Mouse (Mus musculus) intestine, postnatal 0 days (tissue): ENCODE results near the gene B230217C12Rik. TPM values are rescaled to one million over a fixed set of nuclear protein-coding genes. Genes with fewer than 3 reads are reported as not detected.

Source experiments
- ATAC-seq: fragments of 200-750 bp; cut with Nextera tagmentation; 2 replicates; pipeline ENCODE4 v1.8.0; 2017; ENCODE audit warnings: mild to moderate bottlenecking, moderate TSS enrichment, moderate library complexity
- H3K27ac ChIP-seq: fragments of 300-500 bp; sonication (generic); 2 replicates; pipeline ENCODE4 v1.5.1; 2014; ENCODE audit warnings: mild to moderate bottlenecking, low read depth, low read length, moderate library complexity
- H3K27me3 ChIP-seq: fragments of 300-500 bp; sonication (generic); replicated peaks from 2 replicates; pipeline ENCODE4 v1.6.1; 2014; ENCODE audit warnings: low read length, mixed read lengths; ENCODE audit not compliant: control insufficient read depth, insufficient read depth
- H3K36me3 ChIP-seq: fragments of 300-500 bp; sonication (generic); 2 replicates; pipeline ENCODE4 v1.6.1; 2014; ENCODE audit warnings: mild to moderate bottlenecking, moderate library complexity; ENCODE audit not compliant: control insufficient read depth, insufficient read depth
- H3K4me1 ChIP-seq: fragments of 300-500 bp; sonication (generic); replicated peaks from 2 replicates; pipeline ENCODE4 v1.6.1; 2014; ENCODE audit warnings: antibody characterized with exemption, low read length, mixed read lengths; ENCODE audit not compliant: control insufficient read depth, insufficient read depth
- H3K4me2 ChIP-seq: fragments of 300-500 bp; sonication (generic); replicated peaks from 2 replicates; pipeline ENCODE4 v1.6.1; 2014; ENCODE audit warnings: low read depth, mild to moderate bottlenecking, moderate library complexity
- H3K4me3 ChIP-seq: fragments of 300-500 bp; sonication (generic); 2 replicates; pipeline ENCODE4 v1.5.1; 2014; ENCODE audit warnings: low read depth, low read length
- H3K9ac ChIP-seq: fragments of 300-500 bp; sonication (generic); 2 replicates; pipeline ENCODE4 v1.6.1; 2014; ENCODE audit warnings: mild to moderate bottlenecking, low read depth, low read length
- H3K9me3 ChIP-seq: fragments of 300-500 bp; sonication (generic); 2 replicates; pipeline ENCODE4 v1.6.1; 2016; ENCODE audit warnings: mixed run types; ENCODE audit not compliant: control insufficient read depth
- CTCF ChIP-seq: sonication (generic); IDR thresholded peaks from 2 replicates; pipeline ENCODE4 v1.5.1; 2016; ENCODE audit warnings: low read depth, mild to moderate bottlenecking, control low read depth, antibody characterized with exemption, moderate library complexity
- WGBS: fragments of 180-500 bp; shearing (Covaris S2); extraction: QIAGEN DNeasy Blood & Tissue Kit; methylation state at CpG from one replicate; pipeline ENCODE4 v1.1.7; 2014; 5-methylcytosine and 5-hydroxymethylcytosine counted together
- polyA plus RNA-seq: library from polyadenylated mRNA; unstranded; fragments of >200 nt; fragmentation: Nextera tagmentation; extraction: Ambion mirVana; gene quantifications from 2 replicates; pipeline ENCODE4 v1.2.1, GENCODE M21; 2015

Gene B230217C12Rik
- polyA plus RNA-seq, 1 experiment from 2014 or later = 1.8 TPM

DNA sequence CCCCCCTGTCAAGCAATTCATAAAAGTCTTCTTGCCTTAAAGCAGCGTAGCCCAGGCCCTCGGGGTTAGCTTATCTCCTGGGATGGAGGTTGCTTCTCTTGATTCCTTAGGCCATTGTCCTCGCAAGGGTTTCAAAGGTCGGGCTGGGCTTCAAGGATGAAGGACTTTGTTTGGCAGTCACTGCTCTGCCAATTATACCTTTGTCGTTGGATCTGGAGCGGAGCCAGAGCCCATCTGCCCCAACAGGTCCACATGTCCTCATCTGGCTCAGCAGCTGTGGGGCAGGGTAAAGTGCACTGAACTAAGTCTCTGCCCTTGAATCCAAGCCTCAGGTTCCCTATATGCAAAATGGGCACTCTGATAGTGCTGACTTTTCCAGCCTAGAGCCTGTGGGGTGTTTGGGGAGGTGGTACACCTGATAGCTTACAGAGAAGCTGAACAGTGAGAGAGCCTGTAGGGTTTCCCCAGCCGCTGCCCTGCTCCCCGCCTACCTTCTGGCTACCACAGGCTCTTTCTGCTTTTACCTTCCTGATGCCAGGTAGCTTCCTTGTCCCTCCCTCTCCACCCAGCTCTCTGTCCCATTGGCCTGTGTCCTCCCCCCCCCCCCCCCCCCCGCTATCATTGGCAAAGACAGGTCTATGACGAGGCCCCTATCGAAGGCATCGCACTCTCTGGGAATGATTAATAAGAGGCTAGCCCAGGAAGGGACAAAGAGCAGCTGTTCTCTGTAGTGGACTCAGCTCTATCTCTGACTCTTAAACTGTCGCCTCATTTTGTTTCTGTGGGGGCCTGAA, 28.8 kb upstream of the B230217C12Rik start:
- Histone ChIP-seq H3K36me3 (peaks cover 47% of the 10 kb centered on the region), H3K9ac (0 out of 2 replicates have a peak overlapping the region, but pooled peaks have one; percentile 37)

GRCm38 (mm10) chr11:97812491-97812921, 28.1 kb upstream of the B230217C12Rik start:
- Histone ChIP-seq H3K36me3 (peaks cover 44% of the 10 kb centered on the region), H3K27ac (peak overlapping the region; percentile 91), H3K4me3 (no peak overlapping the region; the same call in 1 of the 2 replicates), H3K27me3 (no peaks in the 10 kb centered on the region), H3K4me1 (peaks cover 59% of the 10 kb centered on the region), H3K4me2 (peak overlapping the region; percentile 56), H3K9me3 (no peaks in the 10 kb centered on the region), H3K9ac (0 out of 2 replicates have a peak overlapping the region, but pooled peaks have one; percentile 37)
- WGBS = 20% methylated on average over 3 of the region's 3 CpGs
- TF ChIP-seq CTCF = no peak
- no peak for ATAC-seq

More for the DNA sequence above, 28.8 kb upstream of the B230217C12Rik start:
- Histone ChIP-seq H3K27me3 (no peaks in the 10 kb centered on the region), H3K4me1 (peaks cover 59% of the 10 kb centered on the region), H3K4me2 (peak overlapping the region; percentile 56), H3K9me3 (no peaks in the 10 kb centered on the region), H3K4me3 (peak overlapping the region; percentile 7; the same call in 1 of the 2 replicates), H3K27ac (peak overlapping the region; percentile 92)
- 31% methylated on average over 13 of the region's 13 CpGs for WGBS
- no peak for TF ChIP-seq CTCF
- ATAC-seq = peak; percentile 84

DNA sequence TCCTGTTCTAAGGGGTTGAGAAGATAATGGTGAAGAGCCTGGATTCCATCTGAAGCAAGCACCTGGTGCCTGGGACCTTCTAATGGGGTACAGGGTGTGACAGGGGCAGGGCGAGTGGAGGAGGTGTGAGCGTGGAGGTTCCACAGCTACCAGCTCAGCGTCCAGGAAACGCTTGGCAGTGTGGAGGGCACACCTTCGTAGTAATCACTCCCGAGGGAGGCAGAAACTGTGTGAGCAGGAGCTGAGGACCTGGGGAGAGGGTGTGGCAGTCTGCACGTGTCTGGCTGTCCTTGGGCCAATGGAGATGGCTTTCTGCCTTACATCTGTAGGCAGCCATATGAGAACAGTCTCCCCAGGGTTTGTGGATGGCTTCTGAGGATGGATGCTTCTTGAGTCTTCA, 27.5 kb upstream of the B230217C12Rik start:
- peaks cover 45% of the 10 kb centered on the region for H3K36me3 ChIP-seq
- peak; percentile 55 for ATAC-seq
- H3K4me1 ChIP-seq = peaks cover 59% of the 10 kb centered on the region
- H3K9ac ChIP-seq = no peak overlapping the region
- H3K9me3 ChIP-seq = no peaks in the 10 kb centered on the region
- H3K4me2 ChIP-seq = peak overlapping the region; percentile 56
- H3K27ac ChIP-seq = peak overlapping the region; percentile 91
- no peak overlapping the region for H3K4me3 ChIP-seq
- TF ChIP-seq CTCF = no peak
- WGBS = 27% methylated on average over 7 of the region's 7 CpGs
- no peaks in the 10 kb centered on the region for H3K27me3 ChIP-seq

GRCm38 (mm10) chr11:97813746-97814515, 26.6 kb upstream of the B230217C12Rik start:
- Histone ChIP-seq H3K27me3 (no peaks in the 10 kb centered on the region), H3K27ac (peak overlapping the region; percentile 91; the same call in 1 of the 2 replicates), H3K9ac (no peak overlapping the region), H3K4me3 (no peak overlapping the region), H3K36me3 (peaks cover 45% of the 10 kb centered on the region), H3K4me1 (peaks cover 59% of the 10 kb centered on the region), H3K4me2 (no peak overlapping the region; the same call in 1 of the 2 replicates), H3K9me3 (no peaks in the 10 kb centered on the region)
- no peak for TF ChIP-seq CTCF
- ATAC-seq = no peak
- WGBS = 51% methylated on average over 17 of the region's 17 CpGs

DNA sequence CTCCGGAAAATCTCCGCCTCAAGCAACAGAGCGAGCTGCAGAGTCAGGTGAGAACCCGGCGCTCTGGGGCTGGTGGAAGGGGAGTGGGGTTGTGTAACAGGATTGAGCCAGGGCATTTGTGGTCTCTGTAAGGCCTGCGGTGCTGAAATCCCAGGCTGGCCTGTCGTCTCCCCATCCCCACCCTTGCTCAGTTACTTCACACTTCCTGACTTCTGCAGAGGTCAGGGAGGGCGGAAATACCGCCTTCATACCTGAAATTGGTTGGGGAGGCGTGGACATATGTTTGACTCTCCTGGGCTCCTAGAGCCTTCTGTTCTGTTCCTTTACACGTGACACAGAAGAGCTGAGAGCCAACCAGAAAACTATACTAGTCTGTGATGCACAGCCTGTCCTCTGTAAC, 24.8 kb upstream of the B230217C12Rik start:
- peaks cover 52% of the 10 kb centered on the region for H3K36me3 ChIP-seq
- TF ChIP-seq CTCF = no peak
- H3K27ac ChIP-seq = no peak overlapping the region; the same call in 1 of the 2 replicates
- H3K4me2 ChIP-seq = no peak overlapping the region
- no peak for ATAC-seq
- H3K4me3 ChIP-seq = no peak overlapping the region
- H3K9me3 ChIP-seq = no peaks in the 10 kb centered on the region
- H3K27me3 ChIP-seq = no peaks in the 10 kb centered on the region
- H3K9ac ChIP-seq = no peak overlapping the region
- H3K4me1 ChIP-seq = peaks cover 52% of the 10 kb centered on the region
- 72% methylated on average over 11 of the region's 11 CpGs for WGBS

DNA sequence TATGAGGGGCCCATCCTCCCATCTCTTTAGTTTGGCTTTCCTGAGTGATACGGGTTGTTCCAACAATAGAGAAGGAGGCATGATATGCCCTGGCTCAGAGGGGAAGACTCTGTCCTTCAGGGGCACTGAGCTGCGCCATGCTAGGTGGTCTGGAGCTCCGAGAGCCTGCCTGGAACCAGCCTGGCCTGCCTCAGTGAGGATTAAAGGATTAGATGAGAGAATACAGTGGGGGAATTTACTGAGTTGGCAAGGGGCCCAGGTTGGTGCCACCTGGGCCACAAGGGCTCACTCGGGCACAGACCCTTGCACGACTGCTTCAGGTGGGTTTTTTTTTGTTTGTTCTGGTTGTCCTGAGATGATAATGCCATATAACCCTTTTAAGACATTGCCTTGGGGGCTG, 24.4 kb upstream of the B230217C12Rik start:
- Histone ChIP-seq H3K27me3 (no peaks in the 10 kb centered on the region), H3K27ac (no peak overlapping the region), H3K9ac (no peak overlapping the region), H3K4me1 (peaks cover 49% of the 10 kb centered on the region), H3K4me2 (no peak overlapping the region), H3K9me3 (no peaks in the 10 kb centered on the region), H3K4me3 (no peak overlapping the region), H3K36me3 (peaks cover 53% of the 10 kb centered on the region)
- 74% methylated on average over 5 of the region's 5 CpGs for WGBS
- no peak for ATAC-seq
- TF ChIP-seq CTCF = no peak
